In the genomic region with DNA sequence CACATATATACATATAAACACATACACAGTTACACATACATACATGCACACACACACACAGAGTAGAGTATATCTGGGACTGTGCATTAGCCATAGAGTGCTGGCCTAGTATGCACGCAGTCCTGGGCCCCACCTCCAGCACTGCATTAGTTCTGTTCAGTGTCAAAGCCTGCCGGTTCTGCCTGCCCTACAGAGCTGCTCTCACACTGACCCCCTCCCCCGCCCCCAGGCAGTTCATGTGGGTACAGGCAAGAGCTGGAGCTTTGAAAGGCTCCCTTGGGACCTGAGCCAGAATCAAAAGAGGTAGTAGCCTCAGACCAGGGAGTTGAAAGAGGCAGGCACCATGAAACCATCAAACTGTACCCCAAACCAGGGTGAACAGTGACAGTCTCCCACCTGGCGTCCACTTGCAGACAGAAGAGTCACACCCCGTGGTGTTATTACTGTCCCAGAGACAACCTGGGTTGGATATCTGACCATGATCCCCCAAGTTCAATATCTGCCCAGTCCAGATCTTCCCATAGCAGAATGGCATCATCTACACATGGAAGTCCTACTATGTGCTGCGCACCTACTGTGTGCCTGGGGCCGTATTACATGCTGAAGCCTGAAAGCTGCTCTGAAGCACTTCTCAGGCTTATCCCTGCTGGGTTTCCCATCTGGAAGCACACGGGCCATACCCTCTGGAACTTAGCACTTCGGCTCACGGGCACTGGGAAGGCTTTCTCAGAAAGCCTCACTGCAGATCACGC, we compare ENCODE assay signal across 36 mouse cellular contexts. TPM values are rescaled to one million over a fixed set of nuclear protein-coding genes. Genes with fewer than 3 reads are reported as not detected.
DNase-seq lines count a peak whose midpoint lies in the region; ATAC-seq and TF ChIP-seq lines count a peak whose summit lies in the region.
"Had no signal": no experiment of that assay in that cellular context is flagged by ENCODE, and none has a peak within 500 bp of the region (broad histone marks: within the 10 kb centered on the region; RNA-seq: fewer than 3 reads in every experiment).

No protein-coding gene starts in this region.

- no peaks in the 10 kb centered on the region for H3K4me1 ChIP-seq in liver, postnatal 0 days (ENCODE audit: insufficient read depth)
- H3K4me1 ChIP-seq in liver, embryonic 12.5 days = peaks cover 7% of the 10 kb centered on the region
- 0 out of 2 replicates have a peak, but pooled peaks cover 2% of the 10 kb centered on the region for H3K4me1 ChIP-seq in spleen, adult 2 months (ENCODE audit: control insufficient read depth, insufficient read depth, insufficient read length)
- H3K4me1 ChIP-seq: hindbrain, embryonic 12.5 days; lung, embryonic 15.5 days; midbrain, embryonic 10.5 days had no signal

- no peaks in the 10 kb centered on the region for H3K36me3 ChIP-seq in liver, postnatal 0 days (replicated peaks; ENCODE audit: insufficient read depth, low read length)
- no peaks in the 10 kb centered on the region for H3K36me3 ChIP-seq in liver, embryonic 12.5 days
- H3K36me3 ChIP-seq in spleen, adult 2 months (ENCODE audit: control insufficient read depth, insufficient read depth, low read length) = no peaks in the 10 kb centered on the region
- no peaks in the 10 kb centered on the region for H3K36me3 ChIP-seq in splenic B cell, adult 2 months (ENCODE audit: control insufficient read depth, insufficient read depth, low read length, poor library complexity, severe bottlenecking)
- H3K36me3 ChIP-seq: embryonic facial prominence, embryonic 12.5 days; hindbrain, embryonic 12.5 days; liver, embryonic 15.5 days; lung, embryonic 15.5 days; midbrain, embryonic 10.5 days had no signal

- no peak overlapping the region for H3K4me2 ChIP-seq in liver, postnatal 0 days (ENCODE audit: low read depth, low read length)
- no peak overlapping the region for H3K4me2 ChIP-seq in liver, embryonic 12.5 days
- H3K4me2 ChIP-seq: embryonic facial prominence, embryonic 12.5 days; heart, embryonic 11.5 days; hindbrain, embryonic 12.5 days; liver, embryonic 15.5 days; lung, embryonic 15.5 days had no signal

- H3K27me3 ChIP-seq in liver, postnatal 0 days (ENCODE audit: insufficient read depth, low read length) = 0 out of 2 replicates have a peak, but pooled peaks cover 2% of the 10 kb centered on the region
- 0 out of 2 replicates have a peak, but pooled peaks cover 3% of the 10 kb centered on the region for H3K27me3 ChIP-seq in liver, embryonic 12.5 days (replicated peaks)
- H3K27me3 ChIP-seq in spleen, adult 2 months (ENCODE audit: control insufficient read depth, insufficient read depth, low read length) = no peaks in the 10 kb centered on the region
- no peaks in the 10 kb centered on the region for H3K27me3 ChIP-seq in splenic B cell, adult 2 months (ENCODE audit: control insufficient read depth, insufficient read depth, low read length, poor library complexity, severe bottlenecking)
- H3K27me3 ChIP-seq: embryonic facial prominence, embryonic 12.5 days; liver, embryonic 15.5 days; lung, embryonic 15.5 days had no signal

- TF ChIP-seq POLR2A in spleen, adult 2 months (IDR thresholded peaks at IDR 0.05; ENCODE audit: low read depth, low read length) = no peak

- no peak for TF ChIP-seq CTCF in liver, postnatal 0 days (IDR thresholded peaks at IDR 0.05; ENCODE audit: low read depth)
- no peak for TF ChIP-seq CTCF in spleen, adult 2 months (IDR thresholded peaks at IDR 0.05; ENCODE audit: extremely low read depth, insufficient read depth, insufficient read length, insufficient replicate concordance)

- H3K4me3 ChIP-seq in liver, postnatal 0 days (ENCODE audit: low read depth, low read length) = no peak overlapping the region
- H3K4me3 ChIP-seq in liver, embryonic 12.5 days = no peak overlapping the region
- H3K4me3 ChIP-seq in spleen, adult 2 months (ENCODE audit: extremely low read depth, insufficient read depth, insufficient read length) = no peak overlapping the region
- H3K4me3 ChIP-seq: embryonic facial prominence, embryonic 12.5 days; gastrocnemius, adult 2 months; hindbrain, embryonic 12.5 days; liver, embryonic 15.5 days; lung, embryonic 15.5 days; midbrain, embryonic 10.5 days; myocyte had no signal

- WGBS in liver, postnatal 0 days (ENCODE audit: insufficient replicate concordance) = 79% methylated on average over 11 of the region's 11 CpGs
- 69% methylated on average over 11 of the region's 11 CpGs for WGBS in liver, embryonic 12.5 days (ENCODE audit: insufficient replicate concordance)
- whole genome bisulfite sequencing in spleen, adult 2 months = 71% methylated on average over 11 of the region's 11 CpGs

- peak; percentile 41 for DNase-seq in liver, postnatal 0 days
- peak; percentile 12 to 25 for DNase-seq in spleen, adult 2 months (ENCODE audit: low read depth in 1 of 2, low spot score in 2 of 2)
- DNase-seq in spleen, adult 12 weeks (ENCODE audit: low spot score) = no peak
- peak; percentile 63 for DNase-seq in MN1 (ENCODE audit: low spot score)
- DNase-seq in splenic B cell, adult 2 months (ENCODE audit: low read depth, low spot score) = peak; percentile 64
- DNase-seq in cerebellum, adult 9-10 months = no peak
- DNase-seq: adrenal gland, postnatal 10 days; cerebellum, adult 11-12 months; cerebellum, postnatal 10 days; gastrocnemius, adult 2 months; gastrocnemius, postnatal 36 days; heart, adult 18-20 months; heart, postnatal 36 days; kidney, adult 8-10 months; kidney, postnatal 10 days; layer of hippocampus, adult 9-11 months; liver; thymus, adult 2 months; thymus, postnatal 36 days had no signal

- no peak for ATAC-seq in liver, postnatal 0 days
- no peak for ATAC-seq in liver, embryonic 12.5 days
- ATAC-seq in erythroid progenitor cell, adult 5-6 weeks (replicated peaks; ENCODE audit: low FRiP score, poor library complexity, severe bottlenecking) = no peak
- ATAC-seq: forebrain, embryonic 16.5 days; intestine, embryonic 16.5 days; Patski had no signal

- no peaks in the 10 kb centered on the region for H3K9me3 ChIP-seq in liver, postnatal 0 days (ENCODE audit: low read length)
- H3K9me3 ChIP-seq in liver, embryonic 12.5 days (replicated peaks) = no peaks in the 10 kb centered on the region
- H3K9me3 ChIP-seq: embryonic facial prominence, embryonic 12.5 days; hindbrain, embryonic 12.5 days; liver, embryonic 15.5 days; lung, embryonic 15.5 days; midbrain, embryonic 10.5 days had no signal

- no peak overlapping the region for H3K27ac ChIP-seq in liver, postnatal 0 days (ENCODE audit: low read depth)
- H3K27ac ChIP-seq in liver, embryonic 12.5 days = no peak overlapping the region
- H3K27ac ChIP-seq in spleen, adult 2 months (ENCODE audit: insufficient read depth, low read length) = no peak overlapping the region
- H3K27ac ChIP-seq: embryonic facial prominence, embryonic 12.5 days; gastrocnemius, adult 2 months; hindbrain, embryonic 12.5 days; liver, embryonic 15.5 days; lung, embryonic 15.5 days; midbrain, embryonic 10.5 days had no signal

- H3K9ac ChIP-seq in liver, postnatal 0 days (replicated peaks) = no peak overlapping the region
- H3K9ac ChIP-seq in liver, embryonic 12.5 days = no peak overlapping the region
- H3K9ac ChIP-seq: embryonic facial prominence, embryonic 12.5 days; hindbrain, embryonic 12.5 days; liver, embryonic 15.5 days; lung, embryonic 15.5 days had no signal

- TF ChIP-seq EP300 in liver, postnatal 0 days (IDR thresholded peaks at IDR 0.05; ENCODE audit: low read depth) = no peak

RNA-seq across cellular contexts. Expression of a gene that starts 17.2 kb away (rescaled TPM):
- polyA plus RNA-seq in liver, postnatal 0 days (2015; fragmentation: Nextera tagmentation; extraction: Ambion mirVana) = not detected in 2 replicates
- polyA plus RNA-seq in liver, embryonic 12.5 days (2016; fragmentation: Nextera tagmentation; extraction: Ambion mirVana) = not detected in 2 replicates
- polyA plus RNA-seq in spleen, adult 2 months (2012; rRNA removed) = 0.13 and 0.29 TPM in 2 replicates
- total RNA-seq in erythroid progenitor cell, adult 5-6 weeks (2015; ENCODE audit: low replicate concordance) = not detected in 2 replicates
- total RNA-seq in erythroid progenitor cell, adult 5-6 weeks (2017; ENCODE audit: low replicate concordance) = not detected in 2 replicates
- total RNA-seq: adrenal gland, postnatal 10 days; common myeloid progenitor, adult 5-6 weeks; gastrocnemius, adult 2 months; gastrocnemius, postnatal 36 days; heart, adult 18-20 months; heart, postnatal 36 days; megakaryocyte progenitor cell, adult 5-6 weeks had no signal
- polyA plus RNA-seq: forebrain, embryonic 16.5 days; heart, embryonic 11.5 days; heart, embryonic 16.5 days; limb, embryonic 11.5 days; liver, embryonic 15.5 days; lung, embryonic 15.5 days; myocyte; Patski had no signal

RNA-seq across cellular contexts. Expression of a gene that starts 37.8 kb away (rescaled TPM):
- polyA plus RNA-seq in liver, postnatal 0 days (2015; fragmentation: Nextera tagmentation; extraction: Ambion mirVana) = 0.14 TPM in 1 of 2 replicates, not detected in the other
- 0.23 and 0.25 TPM in 2 replicates for polyA plus RNA-seq in liver, embryonic 12.5 days (2016; fragmentation: Nextera tagmentation; extraction: Ambion mirVana)
- 0.23 and 0.27 TPM in 2 replicates for polyA plus RNA-seq in spleen, adult 2 months (2012; rRNA removed)
- total RNA-seq in erythroid progenitor cell, adult 5-6 weeks (2015; ENCODE audit: low replicate concordance) = not detected in 2 replicates
- not detected in 2 replicates for total RNA-seq in erythroid progenitor cell, adult 5-6 weeks (2017; ENCODE audit: low replicate concordance)
- total RNA-seq: common myeloid progenitor, adult 5-6 weeks; gastrocnemius, adult 2 months; heart, adult 18-20 months; heart, postnatal 36 days; megakaryocyte progenitor cell, adult 5-6 weeks had no signal
- polyA plus RNA-seq: liver, embryonic 15.5 days; myocyte had no signal

RNA-seq across cellular contexts. Expression of a gene that starts 50.4 kb away (rescaled TPM):
- polyA plus RNA-seq in liver, postnatal 0 days (2015; fragmentation: Nextera tagmentation; extraction: Ambion mirVana) = 138 and 168 TPM in 2 replicates
- 13.3 and 13.6 TPM in 2 replicates for polyA plus RNA-seq in liver, embryonic 12.5 days (2016; fragmentation: Nextera tagmentation; extraction: Ambion mirVana)
- 15.6 and 20.7 TPM in 2 replicates for polyA plus RNA-seq in spleen, adult 2 months (2012; rRNA removed)
- not detected in 2 replicates for total RNA-seq in erythroid progenitor cell, adult 5-6 weeks (2015; ENCODE audit: low replicate concordance)
- not detected in 2 replicates for total RNA-seq in erythroid progenitor cell, adult 5-6 weeks (2017; ENCODE audit: low replicate concordance)
- total RNA-seq: common myeloid progenitor, adult 5-6 weeks; midbrain, postnatal 0 days had no signal

Comparison
In these comparisons a context has a peak if more than half of its experiments do, and no peak if none do; other contexts are left out.
1. DNase-seq: peak in liver, postnatal 0 days (single experiment), spleen, adult 2 months (2 of 2), MN1 (single experiment) and splenic B cell, adult 2 months (single experiment); none in spleen, adult 12 weeks (single experiment) and cerebellum, adult 9-10 months (single experiment).